Comparison of ENCODE assay signal across 17 mouse cellular contexts in genomic region chr5:36553056-36553606, GRCm38 (mm10). TPM values are rescaled to one million over a fixed set of nuclear protein-coding genes. Genes with fewer than 3 reads are reported as not detected.
DNase-seq lines count a peak whose midpoint lies in the region; TF ChIP-seq lines count a peak whose summit lies in the region.
"Had no signal": no experiment of that assay in that cellular context is flagged by ENCODE, and none has a peak within 500 bp of the region (broad histone marks: within the 10 kb centered on the region; RNA-seq: fewer than 3 reads in every experiment).

No protein-coding gene starts in this region.

- no peak for TF ChIP-seq POLR2A in kidney, adult 2 months (IDR thresholded peaks at IDR 0.05; ENCODE audit: low read depth, low read length)
- no peak for TF ChIP-seq POLR2A in bone marrow macrophage, adult 2 months (IDR thresholded peaks at IDR 0.05; ENCODE audit: borderline replicate concordance, low read depth, low read length)

- no peaks in the 10 kb centered on the region for H3K27me3 ChIP-seq in kidney, adult 2 months (replicated peaks; ENCODE audit: control insufficient read depth, insufficient read depth, low read length)
- H3K27me3 ChIP-seq: heart, embryonic 15.5 days; hindbrain, embryonic 15.5 days; kidney, embryonic 15.5 days; lung, embryonic 15.5 days; midbrain, embryonic 12.5 days had no signal

- H3K4me3 ChIP-seq in kidney, adult 2 months (ENCODE audit: insufficient read depth, low read depth, low read length): no peak overlapping the region
- H3K4me3 ChIP-seq in bone marrow macrophage, adult 2 months (ENCODE audit: insufficient read depth, low read length): no peak overlapping the region
- H3K4me3 ChIP-seq: erythroblast, embryonic 14.5 days; heart, embryonic 15.5 days; hindbrain, embryonic 15.5 days; kidney, embryonic 15.5 days; layer of hippocampus, adult 2 months; lung, embryonic 15.5 days; midbrain, embryonic 12.5 days had no signal

- peak overlapping the region; percentile 50; the same call in 1 of the 2 replicates for H3K27ac ChIP-seq in kidney, adult 2 months (ENCODE audit: insufficient read depth, low read depth, low read length)
- H3K27ac ChIP-seq in bone marrow macrophage, adult 2 months (ENCODE audit: insufficient read depth, low read depth, low read length): peak overlapping the region; percentile 27
- H3K27ac ChIP-seq: hindbrain, embryonic 15.5 days; layer of hippocampus, adult 2 months; lung, embryonic 15.5 days; midbrain, embryonic 12.5 days had no signal

- TF ChIP-seq CTCF in kidney, adult 2 months (conservative IDR thresholded peaks at IDR 0.05; ENCODE audit: insufficient read depth, insufficient read length, low read depth, low read length): no peak
- TF ChIP-seq CTCF in bone marrow macrophage, adult 2 months (IDR thresholded peaks at IDR 0.05; ENCODE audit: low read depth, low read length): no peak

- peaks cover 44% of the 10 kb centered on the region for H3K4me1 ChIP-seq in kidney, adult 2 months (ENCODE audit: control insufficient read depth, insufficient read depth, low read length)
- peaks cover 57% of the 10 kb centered on the region for H3K4me1 ChIP-seq in bone marrow macrophage, adult 2 months (ENCODE audit: control insufficient read depth, insufficient read depth, low read length)

- no peak for DNase-seq in kidney, adult 2 months
- DNase-seq in kidney, postnatal 36 days: no peak
- DNase-seq in spleen, postnatal 36 days (ENCODE audit: low spot score in 2 of 2): peak; percentile 68
- DNase-seq in thymus, postnatal 4 days: peak; percentile 55
- no peak for DNase-seq in MN1 (ENCODE audit: low spot score)
- no peak for DNase-seq in lung, postnatal 25 days (ENCODE audit: low spot score)
- DNase-seq in embryo, embryonic 9.5 days (ENCODE audit: extremely low spot score): no peak
- DNase-seq: cerebellum, adult 9-10 months; right cerebral cortex, postnatal 4 days had no signal

- whole genome bisulfite sequencing in kidney, adult 2 months: 48% methylated on average over 2 of the region's 2 CpGs

- no peaks in the 10 kb centered on the region for H3K36me3 ChIP-seq in kidney, adult 2 months (ENCODE audit: control insufficient read depth, insufficient read depth, low read length)
- H3K36me3 ChIP-seq: heart, embryonic 15.5 days; hindbrain, embryonic 15.5 days; kidney, embryonic 15.5 days; lung, embryonic 15.5 days; midbrain, embryonic 12.5 days had no signal

RNA-seq across cellular contexts. Expression of gene Tbc1d14, which starts 39.9 kb away (rescaled TPM):
- polyA plus RNA-seq in kidney, adult 2 months (2012; rRNA removed): 45.2 and 50.0 TPM in 2 replicates
- 57.5 and 57.8 TPM in 2 replicates for polyA plus RNA-seq in bone marrow macrophage, adult 2 months (2012; ENCODE audit: insufficient read depth, insufficient read length, missing spikeins)

Comparison
In these comparisons a context has a peak if more than half of its experiments do, and no peak if none do; other contexts are left out.
1. DNase-seq: peak in spleen, postnatal 36 days (2 of 2) and thymus, postnatal 4 days (single experiment); none in kidney, adult 2 months (single experiment), kidney, postnatal 36 days (0 of 2), MN1 (single experiment), lung, postnatal 25 days (single experiment) and embryo, embryonic 9.5 days (single experiment).